Mouse (Mus musculus): ENCODE measurements at regions not wholly inside any gene's neighbourhood (a gene's known extent, or its start where the extent isn't known, plus 50 kb on each side); places are given as distances from the start of the nearest gene placed in this dataset.

- no peak for TF ChIP-seq POLR2A (IDR thresholded peaks at IDR 0.05; ENCODE audit: borderline replicate concordance, extremely low read depth, low read depth, low read length)
- TF ChIP-seq CTCF (IDR thresholded peaks at IDR 0.05; ENCODE audit: insufficient read depth, low read length), result no peak
Measured at GRCm38 (mm10) chr4:152615155-152615554, 137.5 kb upstream of the Kcnab2 start.
